Mouse (Mus musculus): ENCODE data around the gene Ypel3.
"Not testable (repeated sequence)": the region's sequence is repeated elsewhere in the genome, so short reads cannot be mapped to it uniquely, and the experiment has no call there.

Ypel3 gene

GRCm38 (mm10) chr7:126776598-126777057 lies at the start of gene Ypel3:
Ypel3 (plus strand) TSS chr7:126776955.
- peak; percentile 85 for DNase-seq (ENCODE audit: low spot score)

GRCm38 (mm10) chr7:126730256-126730789 lies 46.4 kb upstream of the Ypel3 start:
- not testable (repeated sequence) for DNase-seq (ENCODE audit: low spot score)

DNA sequence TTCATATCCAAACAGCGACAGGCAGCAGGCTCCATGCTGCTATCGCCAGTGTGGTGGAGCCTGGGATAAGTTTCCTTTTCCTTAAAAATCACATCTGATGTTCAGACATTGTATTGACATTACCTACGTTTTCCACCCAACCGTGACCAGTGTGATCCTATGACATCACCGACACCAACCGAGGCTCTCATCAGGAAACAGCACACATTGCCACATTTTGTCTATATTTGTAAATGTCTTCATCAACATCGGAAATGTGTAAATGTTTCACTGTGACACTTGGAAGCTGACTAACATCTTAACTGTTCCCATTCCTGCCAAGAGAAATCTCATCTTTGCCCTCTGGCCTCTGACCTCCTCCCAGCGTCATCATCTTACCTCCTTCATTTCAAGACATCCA lies 40.6 kb upstream of the Ypel3 start:
- no peak for DNase-seq (ENCODE audit: low spot score)

DNA sequence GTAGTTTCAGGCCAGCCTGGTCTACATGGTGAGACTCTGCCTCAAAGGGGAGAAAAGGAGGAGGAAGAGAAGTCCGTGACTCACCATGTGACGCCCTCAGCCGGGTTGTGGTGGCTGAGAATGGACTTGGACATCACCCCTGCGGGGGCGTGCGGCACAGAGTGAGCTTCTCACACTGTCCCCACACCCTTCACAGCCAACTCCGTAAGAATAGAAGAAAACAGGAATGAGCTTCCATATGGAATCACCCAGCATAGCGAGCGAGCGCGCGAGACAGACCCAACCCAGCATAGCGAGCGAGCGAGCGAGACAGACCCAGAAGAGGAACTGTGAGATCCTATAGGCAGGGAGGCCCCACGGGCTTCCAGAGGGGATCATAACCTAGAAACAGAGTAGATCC lies 37.2 kb upstream of the Ypel3 start:
- no peak for DNase-seq (ENCODE audit: low spot score)

- no peak for DNase-seq (ENCODE audit: low spot score)
These were observed 36.5 kb upstream of the Ypel3 start for GRCm38 (mm10) chr7:126740132-126740735.

DNA sequence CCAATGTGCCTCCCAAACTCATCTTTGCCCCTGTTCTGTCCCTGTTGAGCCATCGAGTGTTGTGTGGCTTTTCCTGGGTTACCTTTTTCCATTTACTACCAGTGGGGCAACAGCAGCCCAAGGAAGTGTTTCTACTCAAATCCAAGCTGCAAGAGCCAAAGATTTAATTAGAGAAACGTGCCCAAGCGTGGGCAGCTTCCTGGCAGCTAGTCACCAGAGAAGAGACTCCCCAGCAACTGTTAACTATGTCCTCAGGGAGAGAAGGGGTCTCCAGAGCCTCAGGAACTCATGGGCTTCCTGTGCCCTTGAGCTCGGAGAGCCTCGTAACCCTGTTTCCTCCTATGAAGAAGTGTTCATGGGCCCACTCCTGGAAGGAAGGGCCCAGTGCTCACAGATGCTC lies 35.8 kb upstream of the Ypel3 start:
- DNase-seq (ENCODE audit: low spot score), result no peak

DNA sequence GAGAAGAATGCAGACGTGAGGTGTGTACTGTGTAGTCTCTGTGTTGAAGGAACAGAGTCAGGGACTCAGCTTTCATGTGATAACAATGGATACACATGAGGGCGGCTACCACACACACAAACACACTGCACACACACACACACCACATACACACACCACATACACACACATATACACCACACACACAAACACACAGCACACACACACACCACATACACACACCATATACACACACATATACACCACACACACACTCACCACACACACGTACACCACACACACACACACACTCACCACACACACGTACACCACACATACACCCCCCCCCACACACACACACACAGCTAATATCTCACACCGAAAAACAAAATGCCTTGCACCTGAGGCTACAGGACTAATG lies 35.3 kb upstream of the Ypel3 start:
- no peak for DNase-seq (ENCODE audit: low spot score)

- peak; percentile 13 for DNase-seq (ENCODE audit: low spot score)
These were observed 34.7 kb upstream of the Ypel3 start for GRCm38 (mm10) chr7:126741964-126742482.

DNA sequence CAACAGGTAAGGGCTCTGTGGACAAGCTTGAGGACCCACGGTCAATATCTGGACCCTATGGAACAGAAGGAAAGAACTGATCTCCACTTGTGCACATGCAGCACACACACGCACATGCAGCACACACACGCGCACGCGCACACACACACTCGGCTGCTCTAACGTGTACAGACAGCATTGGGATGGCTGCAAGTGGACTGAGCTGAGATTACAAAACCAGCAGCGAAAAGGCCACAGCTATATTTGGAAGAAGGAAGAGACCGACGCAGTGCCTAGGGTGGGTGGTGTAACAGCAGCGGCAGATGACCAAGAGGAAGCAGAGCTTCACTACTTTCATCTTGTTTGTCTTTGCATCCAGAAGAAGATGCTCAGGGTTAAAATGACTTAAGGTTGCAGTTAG lies 30.7 kb upstream of the Ypel3 start:
- no peak for DNase-seq (ENCODE audit: low spot score)

DNA sequence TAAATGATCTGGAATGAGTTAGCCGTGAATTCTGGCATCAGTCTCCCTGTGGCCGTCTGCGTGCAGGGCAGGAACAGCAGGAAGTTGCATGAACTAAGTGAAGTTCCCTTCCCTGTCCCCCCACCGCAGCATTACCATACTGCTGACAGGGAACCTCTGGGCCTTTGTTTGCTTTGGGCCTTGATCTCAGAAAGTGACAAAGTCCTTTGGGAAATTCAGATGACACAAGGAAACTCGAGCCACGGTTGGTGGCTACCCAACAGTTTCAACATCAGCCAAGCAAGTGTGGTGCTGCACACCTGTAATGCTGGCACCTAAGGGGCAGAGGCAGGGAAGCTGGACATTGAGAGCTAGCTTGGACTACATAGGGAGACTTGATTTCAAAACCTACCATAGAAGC lies 30.0 kb upstream of the Ypel3 start:
- DNase-seq (ENCODE audit: low spot score), result no peak

GRCm38 (mm10) chr7:126748824-126749223 lies 27.9 kb upstream of the Ypel3 start:
- no peak for DNase-seq (ENCODE audit: low spot score)

GRCm38 (mm10) chr7:126749582-126750343 lies 27.0 kb upstream of the Ypel3 start:
- no peak for DNase-seq (ENCODE audit: low spot score)

DNA sequence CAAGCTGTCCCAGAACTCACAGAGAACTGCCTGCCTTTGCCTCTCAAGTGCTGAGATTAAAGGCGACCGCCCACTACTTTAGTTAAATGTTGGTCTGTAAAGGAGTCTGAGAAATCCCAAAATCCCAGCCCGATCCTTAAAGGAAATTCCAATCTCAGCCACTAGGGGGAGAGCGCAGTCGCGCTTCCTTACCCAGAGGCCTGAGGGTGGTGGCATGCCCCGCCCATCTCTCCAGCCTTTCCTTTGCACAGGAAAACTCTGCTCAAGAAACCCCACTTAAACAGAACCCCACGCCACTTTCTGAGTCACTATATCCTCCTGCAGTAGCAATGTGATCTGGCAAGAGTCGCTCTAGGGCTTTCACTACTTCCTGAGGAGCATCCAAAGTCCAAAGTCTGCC lies 21.9 kb upstream of the Ypel3 start:
- DNase-seq (ENCODE audit: low spot score), result peak; percentile 85

GRCm38 (mm10) chr7:126758539-126758938 lies 18.2 kb upstream of the Ypel3 start:
- DNase-seq (ENCODE audit: low spot score), result no peak

DNA sequence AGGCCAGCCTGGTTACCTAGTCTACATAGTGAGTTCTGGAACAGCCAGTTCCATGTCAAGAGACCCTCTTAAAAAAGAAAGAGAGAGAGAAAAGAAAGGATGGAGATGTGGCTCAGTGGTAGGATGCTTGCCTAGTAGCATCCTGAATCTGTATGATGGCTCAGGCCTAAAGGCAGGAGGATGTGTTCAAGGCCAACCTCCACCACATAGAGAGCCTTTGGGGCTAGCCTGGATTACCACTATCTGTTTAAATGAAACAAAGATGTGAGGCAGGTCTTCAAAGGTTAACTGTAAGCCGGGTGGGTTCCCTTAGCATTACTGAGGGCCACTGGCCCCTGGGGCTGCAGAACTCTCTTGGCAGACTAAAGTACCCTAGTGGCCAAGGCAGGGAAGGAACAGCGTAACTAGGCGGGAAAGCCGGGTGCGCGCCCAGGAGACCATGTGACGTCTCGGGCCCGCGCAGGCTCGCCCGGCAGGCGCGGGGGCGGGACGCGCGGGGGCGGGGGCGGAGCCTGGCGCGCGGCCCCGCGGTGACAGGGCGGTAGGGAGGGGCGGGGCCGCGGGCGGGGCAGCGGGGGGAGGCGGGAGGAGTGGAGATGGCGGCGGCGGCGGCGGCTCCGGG lies 17.6 kb upstream of the Ypel3 start, which contains the start of gene Mapk3:
TSS of gene Mapk3 (plus strand) at position 552 of the 622 bp plus-strand sequence.
- peak; percentile 80 for DNase-seq (ENCODE audit: low spot score)

- DNase-seq (ENCODE audit: low spot score), result no peak
These were observed 16.9 kb upstream of the Ypel3 start for GRCm38 (mm10) chr7:126759672-126760390.

DNA sequence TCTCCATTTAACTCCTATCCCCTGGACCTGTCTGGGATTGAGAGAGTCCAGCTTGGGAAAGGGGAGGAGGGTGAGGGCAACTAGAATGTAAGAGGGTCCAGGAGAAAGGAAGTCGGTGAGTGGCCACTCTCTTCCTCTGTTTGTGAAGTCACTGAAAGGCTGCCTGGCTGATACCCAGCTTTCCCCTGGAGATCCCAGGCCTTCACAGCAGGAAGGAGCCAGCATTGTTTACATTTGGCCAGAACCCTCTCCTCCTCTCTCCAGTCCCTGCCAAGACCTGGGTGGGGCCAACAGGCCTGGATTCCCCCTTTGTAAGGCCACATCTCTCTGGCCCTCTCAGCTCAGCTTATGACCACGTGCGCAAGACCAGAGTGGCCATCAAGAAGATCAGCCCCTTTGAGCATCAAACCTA lies 16.4 kb upstream of the Ypel3 start:
- DNase-seq (ENCODE audit: low spot score), result peak; percentile 74

DNA sequence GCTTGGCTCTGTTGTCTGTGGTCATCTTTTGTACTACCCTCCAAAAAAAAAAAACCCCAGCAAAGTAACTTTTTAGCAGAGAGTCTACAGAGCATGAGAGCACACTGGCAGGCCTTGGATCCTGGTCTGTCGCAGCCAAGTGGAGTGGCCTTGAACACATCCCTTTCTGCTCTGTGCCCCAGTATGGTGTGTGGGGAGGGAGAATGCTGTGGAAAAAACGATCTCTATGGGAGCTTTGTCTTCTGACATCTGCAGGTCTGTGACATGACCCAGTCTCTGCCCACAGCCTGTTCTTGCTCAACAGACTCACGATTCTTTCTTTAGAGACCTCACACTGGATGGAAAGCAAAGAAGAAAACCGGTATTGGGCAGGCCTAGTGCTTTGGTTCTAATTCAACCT lies 15.8 kb upstream of the Ypel3 start:
- peak; percentile 43 for DNase-seq (ENCODE audit: low spot score)

DNA sequence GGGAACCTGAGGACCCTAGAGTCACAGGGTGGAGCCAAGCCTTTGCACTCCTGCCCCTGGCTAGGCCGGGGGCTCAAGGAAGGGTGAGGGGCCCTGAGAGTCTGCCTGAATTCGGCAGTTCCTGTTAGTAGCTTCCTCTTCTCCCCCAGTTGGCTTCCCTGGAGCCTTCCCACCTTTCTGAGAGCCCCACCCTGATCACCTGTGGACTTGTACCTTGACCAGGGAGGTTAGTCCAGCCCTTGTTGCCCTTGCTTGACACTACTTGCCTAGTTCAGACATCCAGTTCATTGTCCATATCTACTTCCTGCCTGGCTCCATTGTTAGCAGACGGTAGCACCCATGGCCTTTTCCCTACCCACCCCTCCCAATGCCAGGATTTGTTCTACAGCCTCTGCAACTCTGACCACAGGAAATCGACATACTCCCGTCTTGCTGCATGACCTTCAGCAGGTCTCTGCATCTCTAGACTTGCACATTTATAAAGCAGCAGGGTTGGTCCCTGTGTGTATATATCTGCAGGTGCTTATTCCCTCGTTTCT lies 15.2 kb upstream of the Ypel3 start:
- peak; percentile 19 for DNase-seq (ENCODE audit: low spot score)

- no peak for DNase-seq (ENCODE audit: low spot score)
These were observed 14.2 kb upstream of the Ypel3 start for GRCm38 (mm10) chr7:126762471-126763008.

DNA sequence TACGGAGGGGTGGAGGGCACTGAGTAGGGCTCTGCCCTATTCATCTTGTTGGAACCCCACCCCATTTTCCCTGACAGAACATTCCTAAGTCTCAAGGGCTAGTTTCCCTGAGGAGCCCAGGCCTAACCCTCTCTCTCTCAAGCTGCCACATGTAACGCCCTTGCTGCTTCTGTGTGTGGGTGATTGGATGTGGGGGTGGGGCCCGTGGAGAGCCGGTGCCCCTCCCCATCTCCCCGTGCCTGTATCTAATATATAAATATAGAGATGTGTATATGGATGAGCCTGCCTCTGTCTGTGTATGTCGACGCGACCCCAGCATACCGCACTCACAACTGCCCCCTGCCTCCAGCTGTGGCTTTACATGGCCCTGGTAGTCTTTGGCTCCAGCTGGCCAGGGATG lies 11.2 kb upstream of the Ypel3 start:
- no peak for DNase-seq (ENCODE audit: low spot score)

Data from adipocyte (in vitro differentiated cells).